ENCODE assay signal across 7 mouse cellular contexts in genomic region chr12:19289038-19289437, GRCm38 (mm10).
DNase-seq lines count a peak whose midpoint lies in the region; ATAC-seq and TF ChIP-seq lines count a peak whose summit lies in the region.
"Not testable (repeated sequence)": the region's sequence is repeated elsewhere in the genome, so short reads cannot be mapped to it uniquely, and the experiment has no call there.

No protein-coding gene starts in this region.

- not testable (repeated sequence) for H3K27me3 ChIP-seq in embryonic facial prominence, embryonic 12.5 days; hindbrain, embryonic 13.5 days; liver, embryonic 13.5 days; midbrain, embryonic 13.5 days; small intestine, adult 2 months (ENCODE audit: control insufficient read depth, insufficient read depth, low read length)

- H3K9ac ChIP-seq in embryonic facial prominence, embryonic 12.5 days = peak overlapping the region; percentile 33; the same call in 1 of the 2 replicates
- H3K9ac ChIP-seq in hindbrain, embryonic 13.5 days = peak overlapping the region; percentile 60; the same call in 1 of the 2 replicates
- H3K9ac ChIP-seq in liver, embryonic 13.5 days = peak overlapping the region; percentile 41; the same call in 1 of the 2 replicates
- H3K9ac ChIP-seq in midbrain, embryonic 13.5 days (replicated peaks) = not testable (repeated sequence)

- H3K9me3 ChIP-seq in embryonic facial prominence, embryonic 12.5 days = peaks cover 14% of the 10 kb centered on the region; the same call in 1 of the 2 replicates
- peaks cover 15% of the 10 kb centered on the region for H3K9me3 ChIP-seq in hindbrain, embryonic 13.5 days
- not testable (repeated sequence) for H3K9me3 ChIP-seq in liver, embryonic 13.5 days (replicated peaks); midbrain, embryonic 13.5 days

- H3K27ac ChIP-seq in embryonic facial prominence, embryonic 12.5 days; hindbrain, embryonic 13.5 days; liver, embryonic 13.5 days; midbrain, embryonic 13.5 days; small intestine, adult 2 months (ENCODE audit: insufficient read depth, low read depth, low read length): not testable (repeated sequence)

- not testable (repeated sequence) for ATAC-seq in embryonic facial prominence, embryonic 12.5 days (ENCODE audit: insufficient number of reproducible peaks, insufficient read depth, low FRiP score, low TSS enrichment); hindbrain, embryonic 13.5 days (ENCODE audit: low FRiP score); liver, embryonic 13.5 days (ENCODE audit: low read depth); midbrain, embryonic 13.5 days

- not testable (repeated sequence) for TF ChIP-seq CTCF in small intestine, adult 2 months (IDR thresholded peaks at IDR 0.05; ENCODE audit: extremely low read depth, insufficient read length, insufficient replicate concordance, low read depth, low read length)

- H3K4me3 ChIP-seq in embryonic facial prominence, embryonic 12.5 days = peak overlapping the region; percentile 41
- H3K4me3 ChIP-seq in hindbrain, embryonic 13.5 days = peak overlapping the region; percentile 39
- peak overlapping the region; percentile 56 for H3K4me3 ChIP-seq in liver, embryonic 13.5 days (replicated peaks)
- H3K4me3 ChIP-seq in midbrain, embryonic 13.5 days (replicated peaks) = peak overlapping the region; percentile 34
- peak overlapping the region; percentile 57 for H3K4me3 ChIP-seq in small intestine, adult 2 months (ENCODE audit: low read depth, low read length)

- H3K4me2 ChIP-seq in embryonic facial prominence, embryonic 12.5 days (replicated peaks) = peak overlapping the region; percentile 30
- peak overlapping the region; percentile 43 for H3K4me2 ChIP-seq in hindbrain, embryonic 13.5 days
- H3K4me2 ChIP-seq in liver, embryonic 13.5 days = peak overlapping the region; percentile 59
- peak overlapping the region; percentile 37 for H3K4me2 ChIP-seq in midbrain, embryonic 13.5 days (replicated peaks)

- not testable (repeated sequence) for TF ChIP-seq POLR2A in small intestine, adult 2 months (IDR thresholded peaks at IDR 0.05; ENCODE audit: low read depth, low read length)

- peak; percentile 4 for DNase-seq in gastrocnemius, postnatal 10 days
- DNase-seq in kidney, postnatal 4 days = peak; percentile 8 to 14
- DNase-seq in liver, embryonic 13.5 days = not testable (repeated sequence)

- not testable (repeated sequence) for H3K4me1 ChIP-seq in embryonic facial prominence, embryonic 12.5 days; hindbrain, embryonic 13.5 days (replicated peaks); liver, embryonic 13.5 days (replicated peaks); midbrain, embryonic 13.5 days (replicated peaks); small intestine, adult 2 months (ENCODE audit: control insufficient read depth, insufficient read depth, insufficient read length, low read length)

- not testable (repeated sequence) for H3K36me3 ChIP-seq in embryonic facial prominence, embryonic 12.5 days; hindbrain, embryonic 13.5 days; liver, embryonic 13.5 days; midbrain, embryonic 13.5 days; small intestine, adult 2 months (ENCODE audit: control insufficient read depth, insufficient read depth, low read length)

- 41% methylated on average over 18 of the region's 18 CpGs for WGBS in embryonic facial prominence, embryonic 12.5 days
- 52% methylated on average over 18 of the region's 18 CpGs for WGBS in hindbrain, embryonic 13.5 days
- WGBS in liver, embryonic 13.5 days (ENCODE audit: insufficient replicate concordance) = 23% methylated on average over 18 of the region's 18 CpGs
- WGBS in midbrain, embryonic 13.5 days = 56% methylated on average over 18 of the region's 18 CpGs
- WGBS in small intestine, adult 2 months = 34% methylated on average over 18 of the region's 18 CpGs
